Mouse (Mus musculus) ES-E14 (cell line): ENCODE data around the gene Ptpre. TPM values are rescaled to one million over a fixed set of nuclear protein-coding genes. Genes with fewer than 3 reads are reported as not detected.
"Not testable (repeated sequence)": the region's sequence is repeated elsewhere in the genome, so short reads cannot be mapped to it uniquely, and the experiment has no call there.

ENCODE experiments used
- DNase-seq: peaks from one replicate; pipeline ENCODE4 v3.0.0-alpha.2; 2013; ENCODE audit warnings: low read depth, low spot score
- H3K27ac ChIP-seq: 2 replicates; pipeline ENCODE4 v1.5.1; 2012; ENCODE audit warnings: low read depth, mild to moderate bottlenecking, low read length, moderate library complexity, mixed read lengths; ENCODE audit not compliant: poor library complexity, insufficient read depth, severe bottlenecking
- H3K36me3 ChIP-seq: 2 replicates; pipeline ENCODE4 v1.6.1; 2012; ENCODE audit warnings: mild to moderate bottlenecking, low read length, moderate library complexity, mixed read lengths; ENCODE audit not compliant: control insufficient read depth, poor library complexity, insufficient read depth, severe bottlenecking
- H3K4me1 ChIP-seq, 2 experiments: fragments of 150-350 bp in 1 of 2; sonication (generic) in 1 of 2; 2 replicates each; pipeline ENCODE4 v1.6.1; 2012; ENCODE audit warnings: low read length in 2 of 2, mild to moderate bottlenecking in 1 of 2, mixed read lengths in 1 of 2; ENCODE audit not compliant: control insufficient read depth in 2 of 2, insufficient read depth in 2 of 2, poor library complexity in 1 of 2
- H3K4me3 ChIP-seq, 2 experiments: fragments of 150-350 bp in 1 of 2; sonication (generic) in 1 of 2; 2 replicates each; pipeline ENCODE4 v1.5.1; 2012; ENCODE audit warnings: low read length in 2 of 2, low read depth in 1 of 2, mild to moderate bottlenecking in 1 of 2, mixed read lengths in 1 of 2; ENCODE audit not compliant: insufficient read depth in 1 of 2, poor library complexity in 1 of 2, severe bottlenecking in 1 of 2
- H3K9ac ChIP-seq: 2 replicates; pipeline ENCODE4 v1.6.1; 2012; ENCODE audit warnings: low read depth, mild to moderate bottlenecking, low read length, mixed read lengths; ENCODE audit not compliant: poor library complexity, insufficient read depth, severe bottlenecking
- H3K9me3 ChIP-seq: fragments of 150-350 bp; sonication (generic); 2 replicates; pipeline ENCODE4 v1.6.1; 2012; ENCODE audit warnings: low read depth, mild to moderate bottlenecking, low read length; ENCODE audit not compliant: control insufficient read depth, insufficient read depth
- CHD2 ChIP-seq: IDR thresholded peaks from 2 replicates; pipeline ENCODE4 v1.6.1; 2014; ENCODE audit warnings: mild to moderate bottlenecking, low read depth, low read length, inconsistent platforms
- HCFC1 ChIP-seq: IDR thresholded peaks from 2 replicates; pipeline ENCODE4 v1.6.1; 2012; ENCODE audit warnings: low read length, inconsistent platforms, borderline replicate concordance; ENCODE audit not compliant: insufficient read depth
- MAFK ChIP-seq: IDR thresholded peaks from 2 replicates; pipeline ENCODE4 v1.6.1; 2014; ENCODE audit warnings: mild to moderate bottlenecking, low read depth, low read length, inconsistent platforms; ENCODE audit not compliant: insufficient read depth
- ZC3H11A ChIP-seq: IDR thresholded peaks from 2 replicates; pipeline ENCODE4 v1.6.1; 2012; ENCODE audit warnings: low read depth, mild to moderate bottlenecking, inconsistent platforms, low read length, borderline replicate concordance
- ZNF384 ChIP-seq: IDR thresholded peaks from 2 replicates; pipeline ENCODE4 v1.6.1; 2012; ENCODE audit warnings: low read depth, low read length, inconsistent platforms
- in situ Hi-C, 2 experiments: fragments of 600-800 bp; cut with MboI; formaldehyde crosslinking; loops; one replicate each; pipeline ENCODE4 v1.15.1; 2025; ENCODE audit warnings: low sequenced_read_pairs in 2 of 2, inconsistent platforms in 1 of 2; ENCODE audit not compliant: unreplicated experiment in 2 of 2
- total RNA-seq: library from RNA; depleted of rRNA; stranded (reverse); fragments of 300-350 nt; gene quantifications from 2 replicates; pipeline ENCODE4 v1.2.3, GENCODE M21; 2012

Ptpre gene
- total RNA-seq, 1 experiment: 1.1 TPM

DNA sequence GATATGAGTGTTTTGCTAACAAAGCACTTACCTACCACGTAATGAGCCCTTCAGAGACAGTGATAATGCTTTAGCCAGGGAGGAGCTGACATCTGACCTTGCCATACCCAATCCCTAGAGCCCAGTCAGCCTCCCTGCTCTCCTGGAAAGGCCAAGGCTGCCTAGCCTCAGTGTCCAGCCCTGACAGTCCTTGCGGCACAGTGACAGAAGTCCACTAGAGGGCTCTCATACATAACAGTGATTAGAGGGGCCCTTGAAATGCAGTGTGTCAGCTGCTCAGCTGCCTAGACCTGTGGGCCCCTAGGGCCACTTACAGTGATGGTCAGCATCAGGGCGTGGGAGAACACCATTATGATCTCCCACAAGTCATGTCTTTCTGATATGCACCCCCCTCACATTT lies 42.0 kb upstream of the Ptpre start:
- no peaks in the 10 kb centered on the region for H3K9me3 ChIP-seq
- H3K4me1 ChIP-seq: no peaks in the 10 kb centered on the region
- no peak overlapping the region for H3K4me3 ChIP-seq
- no peak overlapping the region for H3K9ac ChIP-seq
- TF ChIP-seq MAFK (no peak), ZNF384 (no peak), ZC3H11A (no peak), CHD2 (no peak), HCFC1 (no peak)
- H3K36me3 ChIP-seq: no peaks in the 10 kb centered on the region
- in situ Hi-C loops: no loop called here
- DNase-seq: no peak
- H3K27ac ChIP-seq: no peak overlapping the region

DNA sequence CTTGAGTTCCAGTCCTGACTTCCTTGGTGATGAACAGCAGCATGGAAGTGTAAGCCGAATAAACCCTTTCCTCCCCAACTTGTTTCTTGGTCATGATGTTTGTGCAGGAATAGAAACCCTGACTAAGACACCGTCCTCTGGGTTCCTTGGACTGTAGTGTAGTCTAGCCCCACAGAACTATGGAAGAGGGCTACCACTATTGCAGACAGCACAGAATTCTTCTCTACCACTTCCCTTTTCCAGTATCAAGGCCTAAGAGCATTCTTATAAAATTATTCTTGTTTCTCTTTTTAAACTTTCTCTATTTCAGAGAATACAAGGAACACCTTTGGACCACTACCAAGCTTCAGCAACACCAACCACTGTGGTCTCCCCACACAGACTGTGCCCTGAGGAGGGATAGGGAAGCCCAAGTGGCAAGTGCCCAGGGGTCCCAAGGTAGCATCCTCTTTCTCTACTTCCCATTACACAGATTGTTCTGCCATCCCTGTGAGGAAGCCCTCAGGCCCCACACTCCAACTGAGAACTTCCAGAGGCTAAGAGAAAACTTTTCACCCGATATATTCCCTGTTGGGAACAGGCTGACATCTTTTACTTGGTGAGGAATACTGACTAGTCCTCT lies 38.6 kb upstream of the Ptpre start:
- DNase-seq: no peak
- TF ChIP-seq HCFC1: no peak
- no peak for TF ChIP-seq CHD2
- no peak for TF ChIP-seq ZNF384
- TF ChIP-seq ZC3H11A: no peak
- TF ChIP-seq MAFK: no peak
- Histone ChIP-seq H3K4me1 (no peaks in the 10 kb centered on the region), H3K9ac (no peak overlapping the region), H3K27ac (no peak overlapping the region), H3K4me3 (no peak overlapping the region), H3K9me3 (no peaks in the 10 kb centered on the region), H3K36me3 (no peaks in the 10 kb centered on the region)
- in situ Hi-C loops: no loop called here

DNA sequence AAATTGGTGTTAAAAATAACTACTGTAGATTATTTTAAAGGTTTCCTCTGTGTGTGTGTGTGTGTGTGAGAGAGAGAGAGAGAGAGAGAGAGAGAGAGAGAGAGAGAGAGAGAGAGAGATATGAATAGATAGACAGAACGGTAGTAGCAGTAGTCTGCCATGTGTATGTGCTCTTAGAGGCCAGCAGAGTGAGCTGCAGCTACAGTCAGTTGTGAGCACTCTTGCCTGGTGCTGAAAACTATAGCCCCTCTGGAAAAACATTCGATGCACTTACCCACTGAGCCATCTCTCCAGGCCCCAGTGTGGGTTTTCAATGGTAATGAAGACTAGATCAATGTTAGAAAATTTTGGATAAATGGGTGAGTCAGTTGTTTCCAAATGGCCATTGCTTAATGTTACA lies 37.9 kb upstream of the Ptpre start:
- Histone ChIP-seq H3K36me3 (no peaks in the 10 kb centered on the region), H3K27ac (no peak overlapping the region), H3K4me1 (no peaks in the 10 kb centered on the region), H3K4me3 (no peak overlapping the region), H3K9me3 (no peaks in the 10 kb centered on the region), H3K9ac (no peak overlapping the region)
- TF ChIP-seq HCFC1 (no peak), ZNF384 (no peak), CHD2 (no peak), ZC3H11A (no peak), MAFK (no peak)
- in situ Hi-C loops: no loop called here
- no peak for DNase-seq

DNA sequence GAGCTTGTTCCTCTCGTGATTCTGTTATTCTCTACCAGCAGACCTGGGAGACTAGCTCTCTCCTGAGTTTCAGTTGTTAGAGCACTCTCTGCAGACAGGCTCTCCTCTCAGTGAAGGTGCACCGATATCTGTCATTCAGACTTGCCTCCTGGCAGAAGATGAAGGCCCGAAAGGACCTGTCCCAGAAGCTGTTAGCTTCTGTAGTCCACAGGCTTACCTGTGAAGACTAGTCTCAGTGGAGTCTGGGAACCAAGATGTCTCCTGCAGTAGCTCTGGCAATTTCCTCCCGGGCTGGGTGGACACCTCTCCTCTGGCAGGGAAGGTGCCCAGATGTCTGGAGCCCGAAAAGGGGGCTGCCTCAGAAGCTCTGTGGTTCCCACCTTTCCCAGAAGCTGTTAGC lies 30.8 kb upstream of the Ptpre start:
- H3K27ac ChIP-seq, H3K36me3 ChIP-seq, DNase-seq, H3K4me1 ChIP-seq, in situ Hi-C loops, H3K9me3 ChIP-seq, H3K4me3 ChIP-seq, H3K9ac ChIP-seq: not testable (repeated sequence)

DNA sequence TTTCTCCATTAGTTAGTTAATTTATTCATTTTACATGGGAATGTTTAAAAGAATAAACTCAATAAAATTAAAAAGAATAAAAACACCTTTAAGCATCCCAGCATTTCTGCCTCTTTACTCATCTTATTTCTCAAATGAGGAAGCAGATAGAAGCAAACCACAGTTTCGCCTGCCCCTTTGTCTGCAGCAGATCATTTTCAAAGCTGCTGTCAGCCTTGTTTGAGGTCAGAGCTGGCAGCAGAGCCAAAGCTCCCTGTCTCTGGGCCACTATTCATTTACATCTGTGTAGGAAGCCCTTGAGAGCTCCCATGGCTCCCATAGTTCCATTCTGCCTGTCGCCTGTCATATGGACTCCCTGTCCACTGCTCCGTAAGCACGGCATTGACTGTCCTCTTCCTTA lies 28.7 kb upstream of the Ptpre start:
- Histone ChIP-seq H3K36me3 (no peaks in the 10 kb centered on the region), H3K9ac (no peak overlapping the region), H3K9me3 (no peaks in the 10 kb centered on the region), H3K4me3 (no peak overlapping the region), H3K4me1 (no peaks in the 10 kb centered on the region), H3K27ac (no peak overlapping the region)
- in situ Hi-C loops: no loop called here
- no peak for TF ChIP-seq MAFK
- no peak for TF ChIP-seq ZNF384
- no peak for TF ChIP-seq HCFC1
- TF ChIP-seq ZC3H11A: no peak
- no peak for TF ChIP-seq CHD2
- no peak for DNase-seq
